Mouse (Mus musculus) kidney, postnatal 14 days (tissue): ENCODE results near the gene Ggt6.
"Not testable (repeated sequence)": the region's sequence is repeated elsewhere in the genome, so short reads cannot be mapped to it uniquely, and the experiment has no call there.

ENCODE experiments used
- DNase-seq: peaks from one replicate; pipeline ENCODE4 v3.0.0; 2022; ENCODE audit warnings: mixed read lengths

Ggt6 gene

DNA sequence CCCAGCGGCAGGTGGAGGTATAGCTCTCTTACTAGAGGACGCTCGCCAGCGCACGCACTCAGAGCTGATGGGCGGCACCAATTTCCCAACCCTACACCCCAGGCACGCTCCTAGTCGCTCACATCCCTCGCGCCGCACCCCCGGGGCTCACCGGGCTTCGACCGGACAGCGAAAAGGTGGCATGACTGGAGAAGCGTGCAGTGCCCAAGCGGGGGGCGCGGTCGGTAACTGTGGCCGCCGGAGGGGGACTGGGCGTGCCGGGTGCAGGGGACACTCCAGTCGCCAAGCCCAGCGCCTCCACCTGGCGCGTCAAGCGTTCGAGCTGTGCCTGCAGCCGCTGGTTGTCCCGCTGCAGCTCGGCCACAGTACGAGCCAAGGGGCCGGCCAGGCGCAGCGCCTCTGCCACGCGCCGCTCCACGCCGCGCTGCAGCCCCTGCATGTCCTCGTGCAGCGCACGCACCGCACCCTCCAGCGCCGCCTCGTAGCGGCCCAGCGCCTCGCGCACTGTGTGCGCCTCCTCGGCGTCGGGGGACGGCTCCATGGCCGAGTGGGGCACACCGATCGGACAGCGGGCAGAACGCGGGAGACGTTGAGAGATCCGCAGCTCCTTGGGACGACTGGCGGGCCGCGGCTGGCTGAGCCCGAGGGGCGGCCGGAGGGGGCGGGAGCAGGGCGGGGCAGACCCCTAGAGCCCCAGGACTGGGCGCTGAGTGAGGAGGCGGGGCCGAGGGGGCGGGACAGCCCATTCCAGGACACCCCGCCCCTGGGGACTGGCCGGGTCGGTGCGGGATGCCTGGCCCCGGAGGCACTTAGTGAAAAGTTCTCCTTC, 24.0 kb upstream of the Ggt6 start, which contains the start of gene Smtnl2:
Gene Smtnl2 (minus strand): TSS at position 621 of the 829 bp plus-strand sequence.
- peak; percentile 97 for DNase-seq

GRCm38 (mm10) chr11:72411945-72412344, 23.4 kb upstream of the Ggt6 start:
- no peak for DNase-seq

GRCm38 (mm10) chr11:72413016-72413415, 22.3 kb upstream of the Ggt6 start:
- DNase-seq, result no peak

GRCm38 (mm10) chr11:72413601-72414190, 21.6 kb upstream of the Ggt6 start:
- no peak for DNase-seq

- DNase-seq, result no peak
Observed at GRCm38 (mm10) chr11:72415155-72415554, 20.2 kb upstream of the Ggt6 start.

- DNase-seq, result no peak
Observed at GRCm38 (mm10) chr11:72416666-72417065, 18.7 kb upstream of the Ggt6 start.

- DNase-seq, result no peak
Observed at GRCm38 (mm10) chr11:72417376-72417775, 17.9 kb upstream of the Ggt6 start.

DNA sequence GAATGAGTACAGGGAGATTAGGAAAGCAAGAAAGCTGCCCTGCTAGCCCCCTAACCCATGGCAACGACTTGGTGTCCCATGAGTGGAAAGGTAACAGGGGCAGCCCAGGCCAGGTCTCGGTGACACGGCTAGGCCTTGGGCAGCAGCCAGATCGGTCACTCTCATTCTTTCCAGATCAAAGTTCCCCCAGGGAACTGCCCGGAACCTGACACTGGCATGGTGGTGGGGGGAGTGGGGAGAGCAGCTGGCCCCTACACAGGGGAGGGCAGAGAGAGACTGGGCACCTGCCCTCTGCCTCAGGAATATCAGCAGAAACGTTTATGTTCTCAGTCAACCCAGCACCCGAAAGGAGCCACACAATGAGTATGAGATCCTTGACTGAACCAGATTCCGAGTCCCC, 17.1 kb upstream of the Ggt6 start:
- peak; percentile 83 for DNase-seq

DNA sequence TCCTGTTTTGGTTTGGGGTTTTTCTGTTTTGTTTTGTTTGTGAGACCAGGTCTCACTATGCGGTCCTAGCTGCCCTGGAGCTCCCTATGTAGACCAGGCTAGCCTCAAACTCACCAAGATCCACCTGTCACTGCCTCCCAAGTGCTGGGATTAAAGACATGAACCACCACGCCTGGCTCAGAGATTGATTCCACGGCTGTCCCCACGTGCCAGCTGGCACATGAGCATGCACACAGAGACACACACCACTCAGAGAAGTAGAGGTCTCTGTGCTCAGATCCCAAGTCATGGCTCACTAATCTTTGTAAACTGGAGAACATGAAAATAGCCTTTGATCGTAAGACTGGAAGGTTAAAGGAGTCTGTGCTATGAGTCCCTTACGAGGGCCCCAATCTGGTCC, 16.3 kb upstream of the Ggt6 start:
- no peak for DNase-seq

- DNase-seq, result no peak
Observed at GRCm38 (mm10) chr11:72420460-72421122, 14.7 kb upstream of the Ggt6 start.

DNA sequence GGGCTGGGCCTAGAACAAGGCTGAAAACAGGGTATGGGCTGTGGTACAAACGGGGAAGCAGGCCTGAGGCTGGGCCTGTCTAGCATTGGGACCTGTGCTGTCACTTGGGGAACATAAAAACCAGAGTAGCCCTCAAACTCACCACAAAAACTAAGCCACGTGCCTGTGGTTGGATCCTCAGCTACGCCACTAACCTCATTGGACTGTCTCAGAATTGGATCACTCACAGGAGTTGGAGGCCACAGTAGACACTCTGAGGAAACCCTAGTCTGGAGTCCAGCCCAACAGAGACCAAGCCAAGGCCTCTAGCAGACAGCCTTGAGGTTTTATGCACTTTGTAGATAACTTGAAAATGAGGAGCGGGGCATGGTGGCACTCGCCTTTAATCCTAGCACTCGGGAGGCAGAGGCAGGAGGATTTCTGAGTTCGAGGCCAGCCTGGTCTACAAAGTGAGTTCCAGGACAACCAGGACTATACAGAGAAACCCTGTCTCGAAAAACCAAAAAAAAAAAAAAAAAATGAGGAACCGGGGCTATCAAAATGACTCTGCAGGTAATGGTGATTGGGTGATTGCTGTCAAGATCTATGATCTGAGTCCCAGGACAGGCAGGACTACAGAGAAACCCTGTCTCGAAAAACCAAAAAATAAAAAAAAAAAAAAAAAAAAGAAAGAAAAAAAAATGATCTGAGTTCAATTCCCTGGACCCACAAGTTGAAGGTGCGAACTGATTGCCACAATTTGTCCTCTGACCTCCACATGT, 13.6 kb upstream of the Ggt6 start:
- no peak for DNase-seq

DNA sequence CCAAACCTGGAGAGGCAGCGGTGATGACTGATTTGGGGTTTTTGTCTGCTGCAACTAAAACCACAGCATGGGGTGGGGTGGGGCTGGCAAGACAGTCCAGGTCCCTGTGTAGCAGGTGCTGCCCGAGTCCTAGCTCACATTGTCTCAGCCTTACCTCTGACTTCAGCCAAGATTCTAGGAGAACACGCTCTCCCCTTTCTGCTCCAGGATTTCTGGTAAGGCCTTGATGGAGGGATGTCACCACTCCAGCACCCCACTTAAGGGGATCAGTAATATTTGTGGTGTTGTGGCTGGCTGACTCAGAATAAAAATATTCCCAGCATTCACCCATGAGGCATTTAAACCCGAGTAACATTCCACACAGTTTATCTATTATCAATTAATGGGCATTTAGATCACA, 11.6 kb upstream of the Ggt6 start:
- no peak for DNase-seq

- DNase-seq, result no peak
Observed at GRCm38 (mm10) chr11:72425201-72425600, 10.1 kb upstream of the Ggt6 start.

DNA sequence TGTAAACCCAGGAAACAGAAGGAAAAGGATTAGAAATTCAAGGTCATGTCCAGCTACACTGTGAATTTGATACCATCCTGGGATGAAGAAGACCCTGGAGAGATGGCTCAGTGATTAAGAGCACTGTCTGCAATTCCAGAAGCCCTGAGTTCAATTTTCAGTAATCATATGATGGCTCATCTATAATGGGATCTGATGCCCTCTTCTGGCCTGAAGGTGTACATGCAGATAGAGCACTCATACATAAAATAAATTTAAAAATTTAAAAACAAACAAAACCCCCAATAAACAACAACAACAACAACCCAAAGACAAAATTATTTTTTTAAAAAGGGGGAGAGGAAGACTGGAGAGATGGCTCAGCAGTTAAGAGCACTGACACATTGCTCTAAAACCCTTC, 8.4 kb upstream of the Ggt6 start:
- no peak for DNase-seq

DNA sequence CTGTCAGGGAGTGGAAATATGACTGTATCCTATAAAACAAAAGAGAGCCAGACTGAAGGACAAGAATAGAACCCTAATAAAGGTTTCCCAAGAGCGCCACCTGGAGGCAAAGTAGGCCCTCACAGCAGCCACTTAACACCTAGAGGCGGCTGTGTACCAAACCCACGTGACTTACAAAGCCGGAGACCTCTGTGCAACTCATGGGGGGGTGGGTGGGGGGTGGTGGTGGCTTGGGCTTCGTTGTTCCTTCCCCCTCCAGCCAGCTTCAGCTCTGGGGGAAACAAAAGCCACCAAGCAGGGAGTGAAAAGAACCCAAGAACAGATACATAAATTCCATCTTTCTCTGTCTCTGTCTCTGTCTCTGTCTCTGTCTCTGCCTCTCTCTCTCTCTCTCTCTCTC, 6.6 kb upstream of the Ggt6 start:
- DNase-seq, result peak; percentile 91

DNA sequence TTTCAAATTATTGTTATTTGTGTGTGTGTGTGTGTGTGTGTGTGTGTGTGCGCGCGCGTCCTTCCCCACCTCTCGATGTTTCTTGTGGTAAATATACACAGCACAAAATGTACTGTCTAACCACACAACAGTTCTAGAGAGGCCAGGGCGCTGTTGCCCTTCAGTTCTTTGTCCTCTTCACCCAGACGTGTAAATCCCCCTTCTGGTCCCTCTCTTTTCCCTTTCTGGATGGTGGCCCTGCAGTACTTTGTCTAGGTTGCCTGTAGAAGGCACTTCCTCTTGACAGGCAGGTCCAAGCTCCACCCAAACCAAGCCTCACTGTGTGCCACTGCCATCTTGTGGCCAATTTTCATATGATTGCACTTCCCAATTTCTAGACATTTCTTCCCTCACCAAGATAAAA, 6.0 kb upstream of the Ggt6 start:
- peak; percentile 85 for DNase-seq

- not testable (repeated sequence) for DNase-seq
Observed at GRCm38 (mm10) chr11:72430311-72431068, 4.8 kb upstream of the Ggt6 start.

- peak; percentile 83 for DNase-seq
Observed at GRCm38 (mm10) chr11:72435694-72436045, 344 bp downstream of the Ggt6 start.

DNA sequence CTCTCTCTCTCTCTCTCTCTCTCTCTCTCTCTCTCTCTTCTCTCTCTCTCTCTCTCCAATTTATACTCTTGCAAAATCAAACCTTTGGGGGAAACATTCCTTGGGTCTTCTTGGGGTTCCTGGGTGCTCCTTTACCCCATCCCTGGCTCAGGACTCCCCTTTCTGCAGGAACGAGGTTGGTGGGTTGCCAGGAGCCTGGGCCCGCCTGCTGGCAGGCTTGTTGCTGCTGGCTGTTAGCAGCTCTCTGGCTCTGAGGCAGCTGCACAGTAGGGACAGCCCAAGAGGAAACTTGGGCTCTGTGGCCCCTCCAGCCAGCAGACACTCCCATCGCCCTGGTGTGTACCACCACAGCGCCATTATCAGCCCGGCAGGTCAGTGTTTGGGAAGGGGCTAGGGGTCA, 945 bp downstream of the Ggt6 start:
- no peak for DNase-seq

DNA sequence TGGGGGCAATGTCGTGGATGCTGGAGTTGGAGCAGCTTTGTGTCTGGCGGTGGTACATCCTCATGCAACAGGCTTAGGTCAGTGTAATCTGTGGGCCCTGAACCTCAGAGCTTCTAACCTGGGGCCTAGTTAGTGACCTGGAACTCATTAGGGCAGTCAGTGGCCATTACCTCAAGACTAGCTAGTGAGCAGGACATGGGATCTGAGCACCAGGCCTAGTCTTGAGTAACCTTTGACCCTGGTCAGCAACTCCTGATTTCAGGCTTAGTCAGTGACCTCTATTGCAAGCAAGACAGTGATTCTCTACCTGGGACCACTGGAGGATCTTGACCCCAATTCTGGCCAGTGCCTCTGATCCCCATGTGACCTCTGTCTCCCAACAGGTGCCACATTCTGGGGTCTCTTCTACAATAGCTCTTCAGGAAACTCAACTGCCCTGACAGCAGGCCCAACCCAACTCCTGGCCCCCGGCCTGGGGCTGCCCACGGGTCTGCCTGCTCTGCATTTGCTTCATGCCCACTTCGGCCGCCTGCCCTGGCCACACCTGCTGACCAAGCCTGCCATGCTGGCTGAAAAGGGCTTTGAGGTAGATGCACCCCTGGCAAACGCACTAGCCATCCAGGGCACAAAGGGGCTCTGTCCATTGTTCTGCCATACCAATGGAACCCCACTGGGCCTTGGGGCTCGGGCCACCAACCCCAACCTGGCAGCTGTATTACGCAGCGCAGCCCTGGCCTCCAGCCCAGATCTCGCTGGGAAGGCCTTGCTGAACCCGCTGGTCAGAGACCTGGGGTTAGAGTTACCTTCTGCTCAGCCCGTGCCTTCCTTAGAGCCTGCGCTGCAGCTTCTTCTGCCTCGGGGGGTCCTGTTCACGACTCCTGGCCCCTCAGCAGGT, 1.7 kb downstream of the Ggt6 start:
- no peak for DNase-seq

DNA sequence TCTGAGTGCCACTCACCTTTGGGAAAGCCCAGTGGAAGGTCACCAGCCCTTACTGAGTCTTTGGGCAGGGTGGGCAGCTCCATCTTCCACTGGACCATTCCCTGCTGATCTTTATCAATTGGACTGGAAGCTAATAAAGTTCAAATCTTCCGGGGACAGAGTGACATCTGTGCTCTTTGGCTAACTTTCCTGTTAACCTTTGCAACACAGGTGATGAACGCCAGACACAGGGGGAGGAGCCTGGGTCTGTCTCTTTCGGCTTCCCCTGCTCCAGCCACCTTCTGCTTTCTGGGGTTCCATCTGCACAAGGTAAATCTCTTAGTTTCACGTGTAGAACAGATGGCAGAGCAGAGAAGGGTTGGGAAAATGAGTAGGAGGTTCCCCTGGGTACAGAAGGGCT, 3.1 kb downstream of the Ggt6 start:
- no peak for DNase-seq

- not testable (repeated sequence) for DNase-seq
Observed at GRCm38 (mm10) chr11:72440597-72440964, 5.3 kb downstream of the Ggt6 start.
